Mouse (Mus musculus) ES-CJ7 (cell line): ENCODE data around the gene Adamts12.

Source experiments
- DNase-seq: peaks from one replicate; pipeline ENCODE4 v3.0.0; 2011; ENCODE audit warnings: low read depth, low spot score

Adamts12 gene

GRCm38 (mm10) chr15:11165883-11166282, 101.3 kb downstream of the Adamts12 start:
- DNase-seq = no peak

DNA sequence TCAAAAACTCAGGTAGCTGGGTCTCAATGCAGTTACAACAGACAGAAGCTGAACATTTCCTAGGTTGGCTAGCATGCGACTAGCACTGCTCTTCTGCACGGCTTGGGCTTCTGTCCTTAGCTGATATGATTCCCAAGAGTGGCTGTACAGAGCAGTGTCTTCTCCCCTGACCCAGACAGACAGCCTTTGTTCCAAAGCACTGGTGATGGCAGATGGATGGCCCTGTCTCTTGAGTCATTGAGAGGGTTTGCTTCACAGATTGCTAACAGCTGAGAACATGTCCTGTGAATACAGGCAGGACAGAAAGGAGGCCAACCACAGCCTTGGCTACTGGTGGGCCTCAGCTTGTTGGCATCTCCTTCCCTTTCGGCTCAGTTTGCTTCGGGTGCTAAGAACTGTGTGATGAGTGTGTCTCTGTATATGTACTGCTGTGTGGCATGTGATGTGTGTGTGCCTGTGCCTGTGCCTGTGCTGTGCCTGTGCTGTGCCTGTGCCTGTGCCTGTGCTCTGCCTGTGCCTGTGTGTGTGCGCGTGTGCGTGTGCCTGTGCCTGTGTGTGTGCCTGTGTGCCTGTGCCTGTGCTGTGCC, 109.4 kb downstream of the Adamts12 start:
- no peak for DNase-seq

GRCm38 (mm10) chr15:11174842-11175241, 110.3 kb downstream of the Adamts12 start:
- no peak for DNase-seq

- no peak for DNase-seq
These were observed 112.9 kb downstream of the Adamts12 start for GRCm38 (mm10) chr15:11177448-11177847.

DNA sequence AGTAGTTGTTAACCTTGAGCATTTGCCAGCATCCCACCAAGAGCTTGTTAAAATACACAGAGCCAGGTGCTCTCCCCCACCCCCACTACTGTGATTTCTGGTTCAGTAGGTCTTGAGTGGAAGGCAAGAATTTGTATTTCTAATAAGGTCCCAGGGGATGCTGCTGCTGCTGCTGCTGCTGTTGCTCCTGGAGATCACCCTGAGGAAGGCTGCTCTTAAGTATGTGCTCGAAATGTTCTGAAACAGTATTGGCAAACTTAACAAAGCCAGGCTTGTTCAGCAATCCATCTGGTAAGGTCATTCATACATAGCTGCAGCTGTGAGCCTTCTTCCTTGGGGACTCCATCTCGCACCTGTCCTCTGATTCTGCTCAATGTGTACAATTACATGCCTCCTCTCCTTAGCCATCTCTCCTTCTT, 115.2 kb downstream of the Adamts12 start:
- no peak for DNase-seq

- no peak for DNase-seq
These were observed 122.1 kb downstream of the Adamts12 start for GRCm38 (mm10) chr15:11186711-11187110.

DNA sequence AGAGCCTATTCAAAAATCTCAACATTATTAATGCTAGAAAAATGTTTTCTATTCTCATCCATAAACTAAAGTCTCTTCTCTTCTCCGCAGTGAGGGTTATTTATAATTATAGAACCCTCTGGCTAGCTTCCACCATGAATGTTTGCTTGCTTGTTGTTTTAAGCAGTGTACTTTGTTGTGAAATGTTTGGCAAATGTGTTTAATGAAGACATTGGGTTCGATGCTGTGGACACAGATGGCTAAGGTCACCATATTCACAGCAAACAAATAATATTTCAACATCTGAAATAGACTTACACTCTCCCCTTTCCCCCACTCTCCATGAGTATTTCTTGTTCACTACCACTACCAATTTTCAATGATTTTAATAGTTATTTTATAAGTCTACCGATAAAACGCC, 125.9 kb downstream of the Adamts12 start:
- DNase-seq = no peak

- DNase-seq = no peak
These were observed 128.2 kb downstream of the Adamts12 start for GRCm38 (mm10) chr15:11192762-11193161.

DNA sequence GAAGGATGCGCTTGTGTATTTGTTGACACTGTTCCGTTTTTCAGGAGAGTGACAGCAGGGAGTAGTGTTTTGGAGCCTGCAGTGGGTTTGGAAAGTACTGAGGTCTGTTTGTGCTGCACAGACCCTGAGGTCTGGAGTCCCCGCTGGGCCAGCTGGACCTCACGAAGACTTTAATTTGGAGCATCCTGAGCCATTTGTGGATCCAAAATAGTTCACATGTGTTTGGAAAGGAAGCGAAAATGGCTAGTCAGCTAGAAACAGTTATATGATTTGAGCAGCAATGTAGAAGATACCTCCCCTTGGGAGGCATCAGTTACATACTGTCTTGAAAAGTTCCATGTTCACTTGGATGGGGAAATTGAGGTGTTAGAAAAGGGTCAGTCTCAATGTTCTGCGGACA, 132.5 kb downstream of the Adamts12 start:
- DNase-seq = no peak

DNA sequence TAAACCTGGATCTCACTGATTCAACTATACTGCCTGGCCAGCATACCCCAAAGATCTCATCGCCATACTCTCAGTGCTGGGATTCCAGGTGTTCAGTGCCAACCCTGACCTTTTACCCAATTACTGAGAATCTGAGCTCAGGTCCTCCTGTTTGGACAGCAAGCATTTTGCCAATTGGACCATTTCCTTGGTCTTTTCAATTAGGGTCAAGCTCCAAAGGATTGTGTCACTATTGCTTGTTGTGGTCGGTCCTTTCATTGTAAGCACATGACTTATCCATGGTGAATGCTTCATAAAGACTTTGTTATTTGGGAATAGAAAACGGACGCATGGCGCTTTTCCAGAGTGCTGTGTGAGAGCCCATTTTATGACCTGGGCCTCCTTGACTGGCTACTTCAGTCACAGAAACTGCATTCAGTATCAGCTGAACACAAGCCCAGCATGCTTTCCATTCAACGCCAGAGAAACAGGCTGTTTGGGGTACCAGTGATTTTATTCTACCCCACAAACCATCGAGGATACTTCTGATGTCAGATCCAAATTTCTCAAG, 133.7 kb downstream of the Adamts12 start:
- DNase-seq = no peak

DNA sequence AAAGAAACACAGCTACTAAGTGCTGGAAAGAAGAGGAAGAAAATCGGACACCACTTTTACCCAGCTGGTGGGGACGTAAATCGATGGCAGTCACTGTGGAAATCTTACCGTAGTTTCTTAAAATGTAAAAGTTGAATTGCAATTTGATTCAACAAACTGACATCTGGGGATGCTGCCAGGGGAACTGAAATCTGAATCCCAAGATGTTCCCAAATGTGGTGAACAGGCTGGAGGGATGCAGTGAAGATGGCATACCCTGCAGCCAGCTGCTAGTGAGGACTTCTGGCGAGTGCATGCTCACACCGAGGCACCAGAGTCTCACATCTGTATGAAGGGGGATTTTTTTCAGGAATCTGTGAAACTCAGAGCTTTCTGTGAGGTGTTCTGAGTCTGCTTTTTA, 138.5 kb downstream of the Adamts12 start:
- no peak for DNase-seq

DNA sequence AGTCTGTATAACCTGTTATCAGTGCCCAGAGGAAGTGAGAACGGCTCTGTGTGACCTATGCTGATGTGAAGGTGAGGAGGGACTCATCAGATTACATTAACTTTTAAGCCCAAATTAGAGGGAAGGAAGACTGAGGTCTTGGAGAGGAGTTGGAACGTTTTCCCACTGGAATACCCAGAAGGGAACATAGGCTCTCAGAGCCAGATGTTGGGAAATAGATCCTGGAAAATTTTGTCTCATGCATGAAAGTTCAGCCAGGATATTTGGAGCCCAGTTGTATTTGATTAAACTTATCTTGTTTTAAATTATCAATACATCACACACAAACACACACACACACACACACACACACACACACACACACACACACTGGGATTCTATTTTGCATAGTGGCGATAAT, 140.3 kb downstream of the Adamts12 start:
- no peak for DNase-seq

DNA sequence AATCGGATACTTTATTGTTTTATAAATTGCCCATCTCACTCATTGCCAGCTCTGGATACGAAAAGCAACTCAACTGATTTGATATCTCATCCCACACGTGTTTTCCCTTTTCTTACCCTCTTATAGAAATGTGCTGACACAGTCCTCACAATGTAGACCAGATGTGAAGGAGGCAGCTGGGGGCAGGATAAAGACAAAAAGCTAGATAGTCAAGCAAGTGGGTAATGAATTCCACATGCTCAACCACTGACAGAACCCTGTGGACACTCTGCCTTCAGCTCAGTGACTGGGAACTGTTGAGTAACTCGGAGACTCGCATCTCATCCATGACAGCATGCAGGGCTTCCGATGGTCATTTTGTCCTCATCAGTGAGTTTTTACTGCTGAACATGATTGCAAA, 146.4 kb downstream of the Adamts12 start:
- no peak for DNase-seq

GRCm38 (mm10) chr15:11233906-11234632, 169.5 kb downstream of the Adamts12 start:
- DNase-seq = no peak

DNA sequence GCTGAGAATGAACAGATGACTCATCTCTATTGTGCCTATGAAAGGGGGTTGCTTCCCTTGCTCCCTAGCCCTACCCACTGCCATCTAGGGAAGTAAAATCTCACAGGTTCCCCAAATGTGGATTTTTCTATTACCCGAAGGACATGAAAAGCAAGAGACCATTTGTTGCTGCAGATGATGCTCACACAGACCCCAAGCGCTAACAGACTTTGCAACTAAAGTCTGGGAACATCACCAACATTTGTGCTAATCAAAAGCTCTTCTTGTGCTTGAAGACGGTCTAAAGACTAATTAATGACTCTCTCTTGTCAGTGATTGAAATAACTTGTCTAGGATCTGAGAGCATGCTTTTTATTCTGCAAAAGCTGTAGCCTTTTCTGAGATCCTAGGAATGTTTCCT, 175.8 kb downstream of the Adamts12 start:
- no peak for DNase-seq

- no peak for DNase-seq
These were observed 176.7 kb downstream of the Adamts12 start for GRCm38 (mm10) chr15:11241288-11241687.

- no peak for DNase-seq
These were observed 181.8 kb downstream of the Adamts12 start for GRCm38 (mm10) chr15:11246402-11246801.

- no peak for DNase-seq
These were observed 214.9 kb downstream of the Adamts12 start for GRCm38 (mm10) chr15:11279273-11280080.

DNA sequence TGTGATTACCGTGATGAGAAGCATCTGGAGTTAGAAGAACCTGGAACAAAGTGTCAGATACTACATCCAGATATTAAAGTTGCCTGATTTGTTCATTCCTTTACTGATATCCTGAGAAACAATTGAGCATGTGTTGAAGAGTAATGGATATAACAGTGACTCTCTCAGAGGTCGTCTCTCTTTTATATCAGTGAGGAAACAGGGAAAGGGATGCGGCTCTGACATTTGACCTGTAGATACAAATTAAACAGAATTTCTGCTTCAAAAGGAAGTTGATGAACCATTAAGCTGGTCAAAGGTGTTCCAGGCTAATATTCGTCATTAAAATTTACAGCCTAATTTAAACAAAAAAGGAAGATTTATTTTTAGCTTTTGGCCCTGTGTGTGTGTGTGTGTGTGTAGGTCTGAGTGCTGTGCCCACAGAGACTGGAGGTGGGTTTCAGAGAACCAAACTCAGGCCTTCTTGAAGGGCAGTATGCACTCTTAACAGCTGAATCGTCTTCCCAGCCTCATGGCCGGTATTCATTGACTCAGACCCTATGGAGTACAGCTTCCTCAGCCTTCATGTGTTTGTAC, 216.2 kb downstream of the Adamts12 start:
- DNase-seq = no peak

- no peak for DNase-seq
These were observed 218.6 kb downstream of the Adamts12 start for GRCm38 (mm10) chr15:11283171-11283570.

- DNase-seq = no peak
These were observed 223.2 kb downstream of the Adamts12 start for GRCm38 (mm10) chr15:11287780-11288179.

DNA sequence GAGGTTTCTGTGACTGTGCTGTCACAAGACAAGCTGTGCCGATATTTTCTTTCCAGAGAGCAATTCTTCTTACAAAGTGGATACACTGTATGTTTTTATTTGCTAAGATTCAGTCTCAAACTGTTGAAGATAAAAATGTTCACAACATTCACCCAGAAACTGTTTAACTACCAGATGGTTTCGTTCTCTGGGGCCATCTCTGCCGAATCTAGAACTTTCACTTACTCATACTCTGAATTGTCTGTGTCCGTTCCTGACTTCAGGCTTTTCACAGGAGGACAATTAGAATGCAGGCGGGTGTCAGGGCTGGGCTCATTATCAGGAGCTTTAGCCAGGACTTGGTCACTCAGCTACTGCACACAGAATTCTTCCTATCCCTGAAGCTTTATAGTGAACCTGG, 227.7 kb downstream of the Adamts12 start:
- no peak for DNase-seq
